Mouse (Mus musculus) kidney, postnatal 4 days (tissue): ENCODE results near the gene Omd.

Source experiments
- DNase-seq, 2 experiments: peaks; one replicate each; pipeline ENCODE4 v3.0.0; 2021; ENCODE audit warnings: mixed read lengths in 2 of 2

Gene Omd

DNA sequence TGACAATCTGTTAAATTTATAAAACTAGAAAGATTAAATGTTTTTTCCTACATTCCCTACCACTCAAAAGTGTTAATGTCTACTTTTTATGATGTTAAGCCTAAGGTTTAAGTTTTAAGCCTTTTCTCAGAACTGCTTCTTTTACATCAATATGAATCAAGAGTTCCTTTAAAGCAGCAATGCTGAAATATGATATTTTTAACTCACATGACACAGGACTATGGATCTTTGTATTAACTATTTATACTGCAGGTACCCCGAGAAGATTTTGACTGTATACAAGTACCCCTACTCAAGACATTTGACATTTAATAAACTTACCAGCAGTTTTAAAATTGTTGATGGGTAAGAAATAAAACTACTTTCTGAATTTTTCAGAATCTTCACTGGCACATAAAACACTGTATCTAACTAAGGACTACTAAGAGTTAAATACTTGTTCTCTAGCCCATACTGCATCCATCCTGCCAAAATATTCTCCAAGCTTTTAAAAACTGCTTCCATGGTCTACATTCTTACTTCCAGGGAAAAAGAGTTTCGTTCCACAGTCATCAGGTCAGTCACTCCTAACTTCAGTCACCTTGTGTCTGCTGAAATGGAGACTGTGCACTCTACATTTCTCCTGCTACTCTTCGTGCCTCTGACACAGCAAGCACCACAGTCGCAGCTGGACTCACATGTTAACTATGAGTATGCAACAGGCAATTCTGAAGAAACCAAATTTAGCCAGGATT lies 26.5 kb downstream of the Omd start:
- no peak for DNase-seq

DNA sequence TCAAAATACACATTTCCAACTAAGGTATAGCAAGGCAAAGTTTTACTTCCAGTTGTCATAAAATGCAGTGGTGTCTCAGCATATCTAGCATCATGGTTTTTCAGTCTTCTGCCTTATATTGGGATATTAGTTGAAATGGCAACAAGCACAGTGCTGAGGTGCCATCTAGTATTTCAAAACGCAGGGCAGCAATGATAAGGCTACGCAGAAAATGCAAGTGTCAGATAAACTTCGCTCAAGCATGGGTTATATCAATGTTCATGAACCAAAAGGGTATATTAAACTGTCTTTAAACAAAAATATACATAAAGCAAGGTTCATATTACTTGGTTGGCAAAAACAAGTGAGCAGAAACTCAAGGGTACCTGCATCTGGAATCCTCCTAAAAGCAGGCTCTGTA lies 34.8 kb downstream of the Omd start:
- DNase-seq = no peak

DNA sequence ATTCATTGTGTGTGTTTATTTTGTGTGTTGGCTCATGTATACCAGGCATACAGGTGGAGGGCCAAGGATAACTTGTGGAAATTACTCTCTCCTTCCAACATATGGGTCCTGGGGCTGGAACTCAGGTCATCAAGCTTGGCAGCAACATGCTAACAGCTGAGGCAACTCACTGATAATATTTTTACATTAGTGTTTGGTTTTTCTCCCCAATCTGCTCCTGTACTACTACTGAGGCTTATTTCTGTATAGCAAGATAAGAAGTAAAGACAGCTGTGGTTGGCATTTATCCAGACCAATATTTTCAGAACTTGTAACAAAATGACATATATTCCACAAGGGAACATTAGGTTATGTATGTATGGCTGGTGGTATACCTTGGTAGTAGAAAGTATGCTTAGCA lies 36.1 kb downstream of the Omd start:
- no peak for DNase-seq

DNA sequence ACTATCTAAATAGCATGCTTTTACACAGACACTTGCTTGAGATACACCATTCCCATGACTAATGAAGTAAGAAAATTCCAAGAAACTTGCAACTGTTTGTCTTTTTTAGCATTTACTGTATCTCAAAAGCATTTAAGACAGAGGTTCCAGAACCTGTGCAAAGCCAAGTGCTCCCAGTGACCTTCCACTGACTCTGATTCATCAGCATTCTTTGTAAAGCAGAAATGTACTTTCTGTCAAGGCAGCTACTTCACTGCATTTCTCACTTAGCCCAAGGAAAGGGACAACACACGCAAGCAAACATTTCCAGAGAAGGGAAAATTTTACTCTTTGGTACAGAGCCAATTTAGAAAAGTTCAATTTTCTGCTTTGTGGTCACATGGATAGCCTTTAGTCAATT lies 41.0 kb downstream of the Omd start:
- no peak for DNase-seq

DNA sequence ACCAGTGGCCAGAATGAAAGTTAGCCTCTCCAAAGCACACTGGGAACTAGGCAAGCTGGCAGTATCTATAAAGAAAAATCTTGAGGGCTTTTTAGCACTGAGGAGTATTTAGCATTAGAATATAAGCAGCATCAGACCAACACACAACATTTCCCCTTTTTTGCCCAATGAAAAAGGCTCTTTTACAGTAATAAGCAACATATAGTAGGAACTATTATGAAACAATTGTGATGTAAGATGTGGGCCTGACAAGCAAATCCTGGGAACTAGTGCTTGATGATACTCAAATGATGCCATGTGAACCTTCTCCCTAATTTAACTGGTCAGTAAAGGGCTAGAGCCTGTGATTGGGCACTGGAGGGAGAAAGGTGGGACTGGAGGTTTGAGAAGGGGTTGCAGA lies 45.9 kb downstream of the Omd start:
- no peak for DNase-seq

DNA sequence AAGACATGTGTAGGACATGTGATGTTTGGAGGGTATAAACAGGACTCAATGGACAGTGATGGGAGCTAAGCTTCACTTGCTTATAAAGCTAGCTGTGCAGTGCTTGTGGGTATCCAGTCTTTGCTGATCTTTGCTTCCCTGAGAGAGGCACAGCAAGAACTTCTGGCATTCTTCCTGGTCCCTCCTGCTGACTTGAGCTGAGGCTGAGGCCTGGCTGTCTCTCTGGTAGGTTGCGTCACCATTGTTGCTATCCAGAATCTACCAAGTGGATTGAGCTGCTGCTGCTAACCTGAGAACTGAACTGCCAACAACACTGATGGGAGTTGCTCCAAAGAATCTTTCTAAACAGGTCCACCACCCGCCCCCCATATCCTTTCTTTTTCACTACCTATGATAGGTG lies 46.8 kb downstream of the Omd start:
- no peak for DNase-seq

DNA sequence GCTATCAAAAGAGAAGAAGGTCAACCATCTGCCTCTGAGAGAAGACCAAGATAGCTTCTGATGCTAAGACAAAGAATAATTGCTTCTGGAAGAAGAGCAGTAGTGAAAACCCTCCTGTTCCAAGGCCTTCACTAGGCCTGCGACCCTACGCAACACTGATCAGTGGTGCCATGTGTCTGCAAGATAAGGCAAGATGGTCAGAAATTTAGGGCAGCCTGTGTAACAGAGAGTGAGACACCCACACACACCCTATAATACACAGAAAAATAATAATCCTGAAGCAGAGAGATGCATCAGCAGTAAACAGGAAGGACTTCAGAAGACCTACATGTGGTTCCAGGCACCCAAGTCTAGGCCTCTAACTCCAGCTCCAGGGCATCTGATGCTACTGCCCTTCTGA lies 57.7 kb downstream of the Omd start:
- no peak for DNase-seq
